Mouse (Mus musculus) E14TG2a.4 (cell line): ENCODE data around the gene Gm10778.

Experiments used
- H3K27me3 ChIP-seq: 2 replicates; pipeline ENCODE4 v1.6.1; 2014; ENCODE audit warnings: low read length, control low read depth; ENCODE audit not compliant: insufficient read depth
- H3K36me3 ChIP-seq: 2 replicates; pipeline ENCODE4 v1.6.1; 2014; ENCODE audit warnings: low read length, control low read depth; ENCODE audit not compliant: insufficient read depth
- H3K4me1 ChIP-seq: replicated peaks from 2 replicates; pipeline ENCODE4 v1.6.1; 2014; ENCODE audit warnings: low read depth, low read length, control low read depth
- H3K4me3 ChIP-seq: replicated peaks from 2 replicates; pipeline ENCODE4 v1.5.1; 2014; ENCODE audit warnings: mild to moderate bottlenecking, low read length
- H3K9me3 ChIP-seq: 2 replicates; pipeline ENCODE4 v1.6.1; 2014; ENCODE audit warnings: low read length, control low read depth
- CTCF ChIP-seq: conservative IDR thresholded peaks from 2 replicates; pipeline ENCODE4 v1.5.1; 2014; ENCODE audit warnings: low read length
- NANOG ChIP-seq: IDR thresholded peaks from 2 replicates; pipeline ENCODE4 v1.6.1; 2014; ENCODE audit warnings: borderline replicate concordance, low read length, mixed read lengths
- POU5F1 ChIP-seq: IDR thresholded peaks from 2 replicates; pipeline ENCODE4 v1.6.1; 2014; ENCODE audit warnings: low read length, borderline replicate concordance

Gm10778 gene

DNA sequence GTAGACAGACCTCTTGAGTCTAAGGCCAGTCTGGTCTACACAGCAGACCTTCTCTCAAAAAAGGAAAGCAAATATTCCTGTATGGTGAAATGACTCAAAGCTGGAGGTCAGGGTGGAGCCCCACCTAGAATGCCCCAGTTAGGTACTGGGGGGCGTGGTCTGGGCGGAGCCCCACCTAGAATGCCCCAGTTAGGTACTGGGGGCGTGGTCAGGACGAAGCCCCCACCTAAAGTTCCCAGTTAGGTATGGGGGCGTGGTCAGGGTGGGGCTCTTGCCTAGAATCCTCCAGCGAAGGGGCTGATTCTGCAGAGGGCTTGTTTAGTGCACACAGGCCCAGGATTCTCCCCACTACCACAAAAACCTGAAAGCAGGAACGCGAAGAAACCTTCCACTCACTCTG, 25.4 kb upstream of the Gm10778 start:
- Histone ChIP-seq H3K36me3 (peaks cover 48% of the 10 kb centered on the region), H3K4me1 (peaks cover 82% of the 10 kb centered on the region), H3K4me3 (peak overlapping the region; percentile 59), H3K9me3 (no peaks in the 10 kb centered on the region), H3K27me3 (no peaks in the 10 kb centered on the region)
- TF ChIP-seq POU5F1: no peak
- no peak for TF ChIP-seq NANOG
- TF ChIP-seq CTCF: no peak

- no peak for TF ChIP-seq NANOG
- no peak for TF ChIP-seq CTCF
- TF ChIP-seq POU5F1: no peak
- Histone ChIP-seq H3K4me3 (peak overlapping the region; percentile 85), H3K27me3 (no peaks in the 10 kb centered on the region), H3K4me1 (peaks cover 90% of the 10 kb centered on the region), H3K36me3 (peaks cover 37% of the 10 kb centered on the region), H3K9me3 (no peaks in the 10 kb centered on the region)
Observed at GRCm38 (mm10) chr10:81626101-81626993, 22.5 kb upstream of the Gm10778 start.

- no peak for TF ChIP-seq POU5F1
- no peak for TF ChIP-seq CTCF
- TF ChIP-seq NANOG: no peak
- peaks cover 83% of the 10 kb centered on the region for H3K4me1 ChIP-seq
Observed at GRCm38 (mm10) chr10:81626994-81627835, 21.6 kb upstream of the Gm10778 start, which contains the start of gene Sirt6. TSS of gene Sirt6 (minus strand) at chr10:81627797.

GRCm38 (mm10) chr10:81627836-81628220, 21.0 kb upstream of the Gm10778 start:
- no peaks in the 10 kb centered on the region for H3K27me3 ChIP-seq
- H3K9me3 ChIP-seq: no peaks in the 10 kb centered on the region
- peak overlapping the region; percentile 85 for H3K4me3 ChIP-seq
- peaks cover 24% of the 10 kb centered on the region for H3K36me3 ChIP-seq
- H3K4me1 ChIP-seq: peaks cover 82% of the 10 kb centered on the region
- no peak for TF ChIP-seq POU5F1
- no peak for TF ChIP-seq CTCF
- TF ChIP-seq NANOG: no peak

More at GRCm38 (mm10) chr10:81626994-81627835, 21.6 kb upstream of the Gm10778 start, which contains the start of gene Sirt6:
- Histone ChIP-seq H3K27me3 (no peaks in the 10 kb centered on the region), H3K4me3 (peak within 1 kb of the TSS; percentile 85), H3K9me3 (no peaks in the 10 kb centered on the region), H3K36me3 (peaks cover 29% of the 10 kb centered on the region)

- H3K4me1 ChIP-seq: peaks cover 82% of the 10 kb centered on the region
- no peak for TF ChIP-seq POU5F1
- TF ChIP-seq NANOG: no peak
- TF ChIP-seq CTCF: no peak
- H3K4me3 ChIP-seq: peak within 1 kb of the TSS; percentile 85
- H3K27me3 ChIP-seq: no peaks in the 10 kb centered on the region
- peaks cover 24% of the 10 kb centered on the region for H3K36me3 ChIP-seq
- no peaks in the 10 kb centered on the region for H3K9me3 ChIP-seq
Observed at GRCm38 (mm10) chr10:81628390-81628789, 20.5 kb upstream of the Gm10778 start, which contains the start of gene Ankrd24. TSS of gene Ankrd24 (plus strand) at chr10:81628540.

- H3K9me3 ChIP-seq: no peaks in the 10 kb centered on the region
- H3K4me1 ChIP-seq: peaks cover 69% of the 10 kb centered on the region
- no peak for TF ChIP-seq NANOG
- TF ChIP-seq POU5F1: no peak
- no peak for TF ChIP-seq CTCF
- H3K4me3 ChIP-seq: peak overlapping the region; percentile 77
- H3K36me3 ChIP-seq: peaks cover 4% of the 10 kb centered on the region; the same call in 1 of the 2 replicates
- peaks cover 12% of the 10 kb centered on the region for H3K27me3 ChIP-seq
Observed at GRCm38 (mm10) chr10:81633253-81634099, 15.4 kb upstream of the Gm10778 start.

- no peak for TF ChIP-seq NANOG
- TF ChIP-seq CTCF: no peak
- no peak for TF ChIP-seq POU5F1
- Histone ChIP-seq H3K27me3 (peaks cover 13% of the 10 kb centered on the region), H3K4me1 (peaks cover 57% of the 10 kb centered on the region), H3K4me3 (0 out of 2 replicates have a peak overlapping the region, but pooled peaks have one; percentile 7), H3K36me3 (peaks cover 23% of the 10 kb centered on the region), H3K9me3 (no peaks in the 10 kb centered on the region)
Observed at GRCm38 (mm10) chr10:81636338-81636737, 12.5 kb upstream of the Gm10778 start.
